Mouse (Mus musculus) heart, adult 2 months (tissue): ENCODE data around the gene Slc6a21. TPM values are rescaled to one million over a fixed set of nuclear protein-coding genes. Genes with fewer than 3 reads are reported as not detected.

Experiments
- DNase-seq, 2 experiments: peaks; one replicate each; pipeline ENCODE4 v3.0.0; 2021
- H3K27ac ChIP-seq: fragments of 200-600 bp; 2 replicates; pipeline ENCODE4 v1.8.1; 2022
- H3K27me3 ChIP-seq: fragments of 200-500 bp; 2 replicates; pipeline ENCODE4 v1.6.1; 2012; ENCODE audit warnings: mild to moderate bottlenecking, low read length, inconsistent platforms, mixed read lengths; ENCODE audit not compliant: control insufficient read depth, insufficient read depth
- H3K36me3 ChIP-seq: fragments of 200-500 bp; 2 replicates; pipeline ENCODE4 v1.6.1; 2012; ENCODE audit warnings: low read length, inconsistent platforms; ENCODE audit not compliant: control insufficient read depth, insufficient read depth
- H3K4me1 ChIP-seq: fragments of 200-500 bp; 2 replicates; pipeline ENCODE4 v1.6.1; 2011; ENCODE audit warnings: low read length; ENCODE audit not compliant: control insufficient read depth, insufficient read depth
- H3K4me3 ChIP-seq: fragments of 200-600 bp; 2 replicates; pipeline ENCODE4 v1.8.1; 2022
- H3K79me2 ChIP-seq: fragments of 200-500 bp; replicated peaks from 2 replicates; pipeline ENCODE4 v1.6.1; 2012; ENCODE audit warnings: mild to moderate bottlenecking, inconsistent platforms, low read length, moderate library complexity, mixed read lengths; ENCODE audit not compliant: control insufficient read depth, insufficient read depth
- H3K9ac ChIP-seq: fragments of 200-500 bp; 2 replicates; pipeline ENCODE4 v1.6.1; 2012; ENCODE audit warnings: low read depth, mild to moderate bottlenecking, control low read depth, inconsistent platforms, low read length, mixed read lengths
- CTCF ChIP-seq: fragments of 200-600 bp; IDR thresholded peaks from 2 replicates; pipeline ENCODE4 v1.8.1; 2022; ENCODE audit warnings: antibody characterized with exemption, mild to moderate bottlenecking, moderate library complexity
- EP300 ChIP-seq: fragments of 200-500 bp; IDR thresholded peaks from 2 replicates; pipeline ENCODE4 v1.6.1; 2011; ENCODE audit warnings: low read depth, low read length, control low read depth; ENCODE audit not compliant: insufficient read depth
- POLR2A ChIP-seq: fragments of 200-500 bp; IDR thresholded peaks from 2 replicates; pipeline ENCODE4 v1.6.1; 2011; ENCODE audit warnings: mild to moderate bottlenecking, low read depth, low read length, control low read depth; ENCODE audit not compliant: insufficient read depth
- WGBS: fragments of 180-500 bp; shearing (Covaris S2); methylation state at CpG from one replicate; pipeline ENCODE4 v1.1.7; 2018; 5-methylcytosine and 5-hydroxymethylcytosine counted together
- intact Hi-C: fragments of 180-260 bp; cut with DNase I; formaldehyde crosslinking; loops from one replicate; pipeline ENCODE4 v1.15.1; 2025
- polyA plus RNA-seq: library from polyadenylated mRNA; depleted of rRNA; stranded (reverse); fragments of >200 nt; gene quantifications from 2 replicates; pipeline ENCODE4 v1.2.3, GENCODE M21; 2012; rRNA removed
- total RNA-seq, 2 experiments: library from RNA; stranded (reverse); gene quantifications; 2 replicates each; pipeline ENCODE4 v1.2.3; 2021

The Slc6a21 gene
- total and polyA plus RNA-seq, 3 experiments: 0.55 TPM; not detected in 2

DNA sequence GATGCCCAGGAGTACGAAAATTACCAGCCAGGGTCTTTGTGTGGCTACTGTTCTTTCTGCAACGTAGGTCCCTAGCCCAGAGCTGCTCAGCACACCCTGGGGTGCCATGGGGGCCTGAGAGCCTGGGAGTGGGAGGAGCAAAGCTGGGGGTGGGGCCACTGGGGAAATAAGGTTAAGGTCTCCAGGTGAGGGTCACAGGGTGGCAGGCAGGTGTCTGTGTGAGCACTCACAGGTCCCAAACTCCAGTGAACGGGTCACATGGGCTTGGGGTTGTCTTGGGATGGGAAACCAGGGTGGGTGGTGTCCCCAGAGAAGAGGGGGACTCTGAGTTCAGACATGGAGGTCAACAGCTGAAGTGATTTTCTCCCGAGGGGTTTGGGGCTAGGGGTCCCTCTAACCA is 60.2 kb downstream of the Slc6a21 start:
- H3K4me3 ChIP-seq: peak overlapping the region; percentile 45

DNA sequence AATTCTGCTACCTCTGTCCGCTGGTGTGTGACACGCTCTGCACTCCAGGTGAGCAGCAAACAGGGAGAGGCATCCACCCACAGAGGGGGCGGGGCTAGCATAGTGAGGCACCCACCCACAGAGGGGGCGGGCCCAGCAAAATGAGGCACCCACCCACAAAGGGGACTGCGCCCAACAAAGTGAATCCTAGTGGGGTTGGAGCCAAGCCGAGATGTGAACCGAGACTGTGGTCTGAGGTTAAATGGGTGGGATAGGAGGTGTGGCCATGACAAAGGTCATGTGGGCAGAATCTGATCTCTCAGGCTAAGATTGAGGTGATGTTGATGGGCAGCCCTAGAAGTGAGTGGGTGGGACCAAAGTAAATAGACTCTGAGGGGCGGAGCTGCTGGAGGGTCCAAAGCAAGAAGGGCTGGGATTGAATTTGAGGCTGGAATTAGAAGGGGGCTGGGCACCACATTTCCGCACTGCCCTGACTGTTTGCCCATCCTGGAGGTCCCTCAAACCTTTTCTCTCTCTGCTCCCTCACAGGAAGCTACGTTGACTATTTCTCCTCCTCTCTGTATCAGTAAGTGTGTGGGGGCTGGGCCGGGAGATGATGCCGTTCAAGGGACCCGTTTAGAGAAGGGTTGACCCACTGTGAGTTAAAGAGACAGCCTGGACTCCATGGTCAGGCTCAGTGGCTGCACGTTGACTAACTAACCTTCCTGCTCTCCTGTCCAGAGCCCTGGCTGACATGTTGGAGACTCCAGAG is 61.0 kb downstream of the Slc6a21 start:
- WGBS: 10% methylated on average over 14 of the region's 14 CpGs
- H3K27ac ChIP-seq: no peak overlapping the region; the same call in 1 of the 2 replicates
- H3K4me3 ChIP-seq: peak overlapping the region; percentile 45
- no peaks in the 10 kb centered on the region for H3K79me2 ChIP-seq
- TF ChIP-seq POLR2A: no peak
- peak overlapping the region; percentile 61 for H3K9ac ChIP-seq
- no peaks in the 10 kb centered on the region for H3K27me3 ChIP-seq
- no peaks in the 10 kb centered on the region for H3K36me3 ChIP-seq
- intact Hi-C loops: no loop called here
- DNase-seq: peak; percentile 39 to 46
- peaks cover 13% of the 10 kb centered on the region for H3K4me1 ChIP-seq

More for the DNA sequence above, 60.2 kb downstream of the Slc6a21 start:
- intact Hi-C loops: no loop called here
- no peaks in the 10 kb centered on the region for H3K27me3 ChIP-seq
- TF ChIP-seq POLR2A (no peak), CTCF (no peak), EP300 (no peak)
- H3K79me2 ChIP-seq: no peaks in the 10 kb centered on the region
- peaks cover 13% of the 10 kb centered on the region for H3K4me1 ChIP-seq
- no peaks in the 10 kb centered on the region for H3K36me3 ChIP-seq
- peak overlapping the region; percentile 38; the same call in 1 of the 2 replicates for H3K27ac ChIP-seq
- no peak for DNase-seq
- peak overlapping the region; percentile 61 for H3K9ac ChIP-seq
- 11% methylated on average over 4 of the region's 4 CpGs for WGBS

Other genes with a start within 250 kb of the Slc6a21 start
Only the 30 nearest of the 37 such genes appear.
- gene Rcn3, start 185.3 kb upstream of the Slc6a21 start, total RNA-seq: 10 to 100 TPM; 24.6 to 27.9 TPM
- 52.2 and 64.5 TPM in 2 replicates for gene Rcn3, start 185.3 kb upstream of the Slc6a21 start, polyA plus RNA-seq
- gene Fcgrt, start 173.7 kb upstream of the Slc6a21 start, total RNA-seq: 10 to 100 TPM; 60.3 to 67.5 TPM
- 82.8 and 100 TPM in 2 replicates for gene Fcgrt, start 173.7 kb upstream of the Slc6a21 start, polyA plus RNA-seq
- gene Rps11, start 153.1 kb upstream of the Slc6a21 start, total RNA-seq: 100 to 1,000 TPM; 534 to 613 TPM
- 186 and 258 TPM in 2 replicates for gene Rps11, start 153.1 kb upstream of the Slc6a21 start, polyA plus RNA-seq
- 100 to 1,000 TPM; 561 to 659 TPM for gene Rpl13a, start 148.8 kb upstream of the Slc6a21 start, total RNA-seq
- gene Rpl13a, start 148.8 kb upstream of the Slc6a21 start, polyA plus RNA-seq: 915 and 1,061 TPM in 2 replicates
- gene Gm45713, start 141.3 kb upstream of the Slc6a21 start, total RNA-seq: under 1 TPM in 1 of 2 experiments, not detected in 1; 0.80 TPM
- gene Gm45713, start 141.3 kb upstream of the Slc6a21 start, polyA plus RNA-seq: 4.5 and 4.6 TPM in 2 replicates
- 1 to 10 TPM; 5.5 to 6.4 TPM for gene Flt3l, start 141.1 kb upstream of the Slc6a21 start, total RNA-seq
- gene Flt3l, start 141.1 kb upstream of the Slc6a21 start, polyA plus RNA-seq: 47.4 and 59.1 TPM in 2 replicates
- 10 to 100 TPM; 33.8 to 36.7 TPM for gene Pih1d1, start 123.2 kb upstream of the Slc6a21 start, total RNA-seq
- 48.1 and 51.2 TPM in 2 replicates for gene Pih1d1, start 123.2 kb upstream of the Slc6a21 start, polyA plus RNA-seq
- 10 to 100 TPM; 19.7 to 25.1 TPM for gene Aldh16a1, start 122.9 kb upstream of the Slc6a21 start, total RNA-seq
- gene Aldh16a1, start 122.9 kb upstream of the Slc6a21 start, polyA plus RNA-seq: 23.5 and 23.9 TPM in 2 replicates
- gene Slc17a7, start 113.6 kb upstream of the Slc6a21 start, total RNA-seq: 10 to 100 TPM; 18.3 to 24.3 TPM
- gene Slc17a7, start 113.6 kb upstream of the Slc6a21 start, polyA plus RNA-seq: 29.1 and 36.8 TPM in 2 replicates
- gene Gfy, start 97.9 kb upstream of the Slc6a21 start, total RNA-seq: not detected
- gene Gfy, start 97.9 kb upstream of the Slc6a21 start, polyA plus RNA-seq: not detected in 2 replicates
- gene Pth2, start 96.5 kb upstream of the Slc6a21 start, total RNA-seq: not detected
- gene Pth2, start 96.5 kb upstream of the Slc6a21 start, polyA plus RNA-seq: not detected in 2 replicates
- not detected for gene Ccdc155, start 72.6 kb upstream of the Slc6a21 start, total RNA-seq
- gene Ccdc155, start 72.6 kb upstream of the Slc6a21 start, polyA plus RNA-seq: 0.06 and 0.12 TPM in 2 replicates
- not detected for gene Dkkl1, start 65.4 kb upstream of the Slc6a21 start, total RNA-seq
- 0.37 and 0.73 TPM in 2 replicates for gene Dkkl1, start 65.4 kb upstream of the Slc6a21 start, polyA plus RNA-seq
- gene Tead2, start 61.8 kb upstream of the Slc6a21 start, total RNA-seq: 10 to 100 TPM in 1 of 2 experiments, 1 to 10 TPM in 1; 6.2 to 10.8 TPM
- 13.1 and 14.0 TPM in 2 replicates for gene Tead2, start 61.8 kb upstream of the Slc6a21 start, polyA plus RNA-seq
- 1 to 10 TPM; 3.1 to 4.3 TPM for gene Cd37, start 38.4 kb upstream of the Slc6a21 start, total RNA-seq
- 10.0 and 21.2 TPM in 2 replicates for gene Cd37, start 38.4 kb upstream of the Slc6a21 start, polyA plus RNA-seq
- gene Slc6a16, start 36.4 kb upstream of the Slc6a21 start, total RNA-seq: not detected
- 0.15 TPM in 1 of 2 replicates, not detected in the other for gene Slc6a16, start 36.4 kb upstream of the Slc6a21 start, polyA plus RNA-seq
- gene Trpm4, start 56.3 kb downstream of the Slc6a21 start, total RNA-seq: 10 to 100 TPM; 21.0 to 21.4 TPM
- 38.7 and 40.9 TPM in 2 replicates for gene Trpm4, start 56.3 kb downstream of the Slc6a21 start, polyA plus RNA-seq
- 1,000 to 10,000 TPM in 1 of 2 experiments, 100 to 1,000 TPM in 1; 863 to 1,007 TPM for gene Hrc, start 57.8 kb downstream of the Slc6a21 start, total RNA-seq
- 383 and 578 TPM in 2 replicates for gene Hrc, start 57.8 kb downstream of the Slc6a21 start, polyA plus RNA-seq
- under 1 TPM; 0.11 to 0.26 TPM for gene Ppfia3, start 89.5 kb downstream of the Slc6a21 start, total RNA-seq
- gene Ppfia3, start 89.5 kb downstream of the Slc6a21 start, polyA plus RNA-seq: 0.09 and 0.14 TPM in 2 replicates
- 1 to 10 TPM; 1.0 to 1.6 TPM for gene Lin7b, start 93.1 kb downstream of the Slc6a21 start, total RNA-seq
- 2.3 and 3.4 TPM in 2 replicates for gene Lin7b, start 93.1 kb downstream of the Slc6a21 start, polyA plus RNA-seq
- gene Snrnp70, start 118.2 kb downstream of the Slc6a21 start, total RNA-seq: 10 to 100 TPM; 85.0 to 99.5 TPM
- gene Snrnp70, start 118.2 kb downstream of the Slc6a21 start, polyA plus RNA-seq: 117 and 151 TPM in 2 replicates
- gene Kcna7, start 128.1 kb downstream of the Slc6a21 start, total RNA-seq: 1 to 10 TPM; 5.9 to 6.0 TPM
- 6.7 and 7.6 TPM in 2 replicates for gene Kcna7, start 128.1 kb downstream of the Slc6a21 start, polyA plus RNA-seq
- gene Ntf5, start 136.2 kb downstream of the Slc6a21 start, total RNA-seq: under 1 TPM; 0.11 to 0.50 TPM
- 0.32 and 0.43 TPM in 2 replicates for gene Ntf5, start 136.2 kb downstream of the Slc6a21 start, polyA plus RNA-seq
- not detected for gene Lhb, start 143.3 kb downstream of the Slc6a21 start, total RNA-seq
- gene Lhb, start 143.3 kb downstream of the Slc6a21 start, polyA plus RNA-seq: 0.84 TPM in 1 of 2 replicates, not detected in the other
- 100 to 1,000 TPM in 1 of 2 experiments, 10 to 100 TPM in 1; 96.9 to 115 TPM for gene Gys1, start 157.3 kb downstream of the Slc6a21 start, total RNA-seq
- gene Gys1, start 157.3 kb downstream of the Slc6a21 start, polyA plus RNA-seq: 111 and 135 TPM in 2 replicates
- 10 to 100 TPM; 26.5 to 26.9 TPM for gene Ruvbl2, start 160.6 kb downstream of the Slc6a21 start, total RNA-seq
- gene Ruvbl2, start 160.6 kb downstream of the Slc6a21 start, polyA plus RNA-seq: 32.7 and 33.5 TPM in 2 replicates
- 100 to 1,000 TPM; 213 to 308 TPM for gene Ftl1, start 182.4 kb downstream of the Slc6a21 start, total RNA-seq
- gene Ftl1, start 182.4 kb downstream of the Slc6a21 start, polyA plus RNA-seq: 505 and 903 TPM in 2 replicates
- 10 to 100 TPM; 21.9 to 25.9 TPM for gene Bax, start 189.4 kb downstream of the Slc6a21 start, total RNA-seq
- gene Bax, start 189.4 kb downstream of the Slc6a21 start, polyA plus RNA-seq: 46.6 and 47.2 TPM in 2 replicates
- not detected for gene Tulp2, start 204.4 kb downstream of the Slc6a21 start, total RNA-seq
- 0.20 and 0.27 TPM in 2 replicates for gene Tulp2, start 204.4 kb downstream of the Slc6a21 start, polyA plus RNA-seq
- gene Gm45808, start 209.3 kb downstream of the Slc6a21 start, total RNA-seq: 1 to 10 TPM; 4.8 to 8.1 TPM
- gene Gm45808, start 209.3 kb downstream of the Slc6a21 start, polyA plus RNA-seq: 1.6 and 2.5 TPM in 2 replicates